Mouse (Mus musculus) spleen, adult 2 months (tissue): Measurements from ENCODE around the gene Ttll12.

Experiments used
- CTCF ChIP-seq: fragments of 200-500 bp; IDR thresholded peaks from 2 replicates; pipeline ENCODE4 v1.5.1; 2011; ENCODE audit warnings: mild to moderate bottlenecking, inconsistent platforms; ENCODE audit not compliant: insufficient read depth, insufficient read length, insufficient replicate concordance; ENCODE audit errors: extremely low read depth
- POLR2A ChIP-seq: fragments of 200-500 bp; IDR thresholded peaks from 2 replicates; pipeline ENCODE4 v1.6.1; 2011; ENCODE audit warnings: low read depth, low read length, inconsistent platforms

DNA sequence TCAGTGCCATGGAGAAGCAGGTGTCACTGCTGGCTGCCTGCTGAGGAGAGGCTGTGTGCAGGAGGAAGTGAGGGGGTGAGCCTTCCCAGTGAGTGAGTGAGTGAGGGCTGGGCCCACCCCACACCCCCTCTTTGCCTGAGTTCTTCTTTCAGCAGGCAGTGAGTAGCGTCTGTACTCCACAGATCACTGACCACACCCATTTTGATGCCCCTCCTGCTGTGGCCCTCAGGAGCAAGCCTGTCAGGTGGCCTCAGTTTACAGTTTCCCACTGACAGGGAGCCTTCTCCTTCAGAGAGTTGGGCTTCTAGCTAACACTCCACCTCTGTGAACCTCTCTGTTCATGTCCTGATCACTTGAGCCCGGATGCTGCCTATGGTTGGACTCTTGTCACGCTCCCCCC lies 40.3 kb upstream of the Ttll12 start:
- no peak for TF ChIP-seq CTCF
- TF ChIP-seq POLR2A, result no peak
